Mouse (Mus musculus): ENCODE measurements at regions not wholly inside any gene's neighbourhood (a gene's known extent, or its start where the extent isn't known, plus 50 kb on each side); places are given as distances from the start of the nearest gene placed in this dataset.

GRCm38 (mm10) chr5:45198408-45198807 lies 251.6 kb downstream of the Qdpr start:
- H3K4me3 ChIP-seq (ENCODE audit: low read depth, low read length): no peak overlapping the region
- no peak overlapping the region for H3K27ac ChIP-seq (ENCODE audit: low read depth, low read length)
- no peak for ATAC-seq
- DNase-seq: no peak
- H3K9me3 ChIP-seq (ENCODE audit: low read length): no peaks in the 10 kb centered on the region
- H3K4me2 ChIP-seq (ENCODE audit: low read depth): no peak overlapping the region
- no peaks in the 10 kb centered on the region for H3K27me3 ChIP-seq (ENCODE audit: insufficient read depth, low read length)
- no peaks in the 10 kb centered on the region for H3K4me1 ChIP-seq (ENCODE audit: insufficient read depth)
- WGBS: 84% methylated on average over 1 of the region's 1 CpGs
- no peak for TF ChIP-seq CTCF (IDR thresholded peaks at IDR 0.05; ENCODE audit: low read depth)
- H3K9ac ChIP-seq: no peak overlapping the region
- no peaks in the 10 kb centered on the region for H3K36me3 ChIP-seq (ENCODE audit: insufficient read depth)

GRCm38 (mm10) chr5:45196159-45196558 lies 253.9 kb downstream of the Qdpr start:
- Histone ChIP-seq H3K4me1 (ENCODE audit: insufficient read depth) (no peaks in the 10 kb centered on the region; the same call in 1 of the 2 replicates), H3K9me3 (ENCODE audit: low read length) (no peaks in the 10 kb centered on the region), H3K27me3 (ENCODE audit: insufficient read depth, low read length) (no peaks in the 10 kb centered on the region), H3K4me3 (ENCODE audit: low read depth, low read length) (no peak overlapping the region), H3K27ac (ENCODE audit: low read depth, low read length) (no peak overlapping the region), H3K36me3 (ENCODE audit: insufficient read depth) (no peaks in the 10 kb centered on the region), H3K9ac (no peak overlapping the region), H3K4me2 (ENCODE audit: low read depth) (no peak overlapping the region)
- DNase-seq (peak; percentile 87), ATAC-seq (peak; percentile 96)
- 21% methylated on average over 3 of the region's 3 CpGs for WGBS
- no peak for TF ChIP-seq CTCF (IDR thresholded peaks at IDR 0.05; ENCODE audit: low read depth)

DNA sequence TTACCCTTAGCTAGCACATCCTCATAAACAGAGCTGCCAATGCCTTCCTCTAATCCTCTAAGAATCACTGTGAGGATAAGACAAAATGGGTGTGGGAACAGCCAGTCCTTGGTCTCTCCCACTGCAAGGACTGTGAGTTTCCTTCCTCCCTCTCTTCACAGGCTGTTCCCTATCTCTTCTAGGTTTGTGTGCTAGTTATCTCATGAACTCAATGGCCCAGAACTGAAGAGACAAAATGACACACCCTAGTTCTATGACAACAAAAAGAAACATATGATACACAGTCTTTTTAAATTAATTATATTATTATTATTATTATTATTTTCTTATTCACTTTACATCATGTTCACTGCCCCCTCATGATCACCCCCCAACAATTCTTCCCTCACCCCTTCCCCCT lies 257.7 kb downstream of the Qdpr start:
- no peaks in the 10 kb centered on the region for H3K9me3 ChIP-seq (ENCODE audit: low read length)
- H3K4me2 ChIP-seq (ENCODE audit: low read depth): no peak overlapping the region
- no peaks in the 10 kb centered on the region; the same call in 1 of the 2 replicates for H3K4me1 ChIP-seq (ENCODE audit: insufficient read depth)
- no peak for TF ChIP-seq CTCF (IDR thresholded peaks at IDR 0.05; ENCODE audit: low read depth)
- DNase-seq (no peak), ATAC-seq (no peak)
- no peaks in the 10 kb centered on the region for H3K27me3 ChIP-seq (ENCODE audit: insufficient read depth, low read length)
- no peak overlapping the region for H3K4me3 ChIP-seq (ENCODE audit: low read depth, low read length)
- no peak overlapping the region for H3K27ac ChIP-seq (ENCODE audit: low read depth, low read length)
- no peak overlapping the region for H3K9ac ChIP-seq
- no peaks in the 10 kb centered on the region for H3K36me3 ChIP-seq (ENCODE audit: insufficient read depth)

DNA sequence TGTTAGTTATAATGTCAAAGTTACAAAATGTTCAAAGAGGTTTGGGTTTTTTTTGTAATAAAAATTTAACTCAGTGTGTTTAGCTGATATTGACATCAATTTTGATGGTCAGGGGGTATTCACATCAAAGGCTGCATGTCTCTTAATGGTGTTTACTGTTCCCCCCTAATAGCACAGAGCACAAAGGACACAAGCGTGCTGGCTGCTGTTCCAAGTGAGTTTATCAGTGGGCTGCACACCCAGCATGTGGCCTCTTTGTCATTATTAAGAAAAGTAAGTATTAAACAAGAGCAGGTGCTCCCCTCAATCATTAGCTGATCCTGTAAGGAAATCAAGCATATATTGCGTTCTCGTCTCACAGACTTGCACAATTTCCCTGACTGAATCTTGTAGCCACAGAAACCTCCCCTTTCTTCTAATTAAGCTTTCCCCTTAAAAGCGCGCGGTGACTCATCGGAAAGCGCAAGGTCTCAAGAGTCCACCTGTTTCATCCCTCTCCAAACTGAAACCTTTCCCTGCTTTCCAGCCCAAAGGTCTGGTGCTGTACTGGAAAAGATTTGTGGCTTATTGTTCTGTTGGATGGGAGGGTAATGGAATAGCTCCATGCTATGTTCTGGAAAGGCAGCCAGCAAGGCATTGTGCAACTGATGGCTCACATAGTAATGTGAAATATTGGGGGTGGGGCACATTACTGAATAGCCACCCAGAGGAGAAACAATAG lies 276.8 kb downstream of the Qdpr start:
- no peaks in the 10 kb centered on the region for H3K27me3 ChIP-seq (ENCODE audit: insufficient read depth, low read length)
- no peak overlapping the region for H3K9ac ChIP-seq
- ATAC-seq: peak; percentile 47; the same call in 1 of the 2 replicates
- no peaks in the 10 kb centered on the region for H3K36me3 ChIP-seq (ENCODE audit: insufficient read depth)
- H3K4me2 ChIP-seq (ENCODE audit: low read depth): peak overlapping the region; percentile 23
- peaks cover 8% of the 10 kb centered on the region for H3K4me1 ChIP-seq (ENCODE audit: insufficient read depth)
- TF ChIP-seq CTCF (IDR thresholded peaks at IDR 0.05; ENCODE audit: low read depth): no peak
- peak; percentile 55 for DNase-seq
- no peaks in the 10 kb centered on the region for H3K9me3 ChIP-seq (ENCODE audit: low read length)
- H3K4me3 ChIP-seq (ENCODE audit: low read depth, low read length): no peak overlapping the region
- WGBS: 20% methylated on average over 8 of the region's 8 CpGs
- no peak overlapping the region; the same call in 1 of the 2 replicates for H3K27ac ChIP-seq (ENCODE audit: low read depth, low read length)

- H3K27me3 ChIP-seq (ENCODE audit: insufficient read depth, low read length): no peaks in the 10 kb centered on the region
- no peak for TF ChIP-seq CTCF (IDR thresholded peaks at IDR 0.05; ENCODE audit: low read depth)
- ATAC-seq (peak; percentile 73), DNase-seq (peak; percentile 46)
- no peak overlapping the region for H3K4me3 ChIP-seq (ENCODE audit: low read depth, low read length)
- WGBS: 87% methylated on average over 4 of the region's 4 CpGs
- no peaks in the 10 kb centered on the region for H3K4me1 ChIP-seq (ENCODE audit: insufficient read depth)
- H3K9me3 ChIP-seq (ENCODE audit: low read length): 0 out of 2 replicates have a peak, but pooled peaks cover 3% of the 10 kb centered on the region
- H3K36me3 ChIP-seq (ENCODE audit: insufficient read depth): no peaks in the 10 kb centered on the region
- no peak overlapping the region for H3K27ac ChIP-seq (ENCODE audit: low read depth, low read length)
- no peak overlapping the region for H3K9ac ChIP-seq
- H3K4me2 ChIP-seq (ENCODE audit: low read depth): no peak overlapping the region
Observed at GRCm38 (mm10) chr5:45159194-45159593, 290.8 kb downstream of the Qdpr start.

DNA sequence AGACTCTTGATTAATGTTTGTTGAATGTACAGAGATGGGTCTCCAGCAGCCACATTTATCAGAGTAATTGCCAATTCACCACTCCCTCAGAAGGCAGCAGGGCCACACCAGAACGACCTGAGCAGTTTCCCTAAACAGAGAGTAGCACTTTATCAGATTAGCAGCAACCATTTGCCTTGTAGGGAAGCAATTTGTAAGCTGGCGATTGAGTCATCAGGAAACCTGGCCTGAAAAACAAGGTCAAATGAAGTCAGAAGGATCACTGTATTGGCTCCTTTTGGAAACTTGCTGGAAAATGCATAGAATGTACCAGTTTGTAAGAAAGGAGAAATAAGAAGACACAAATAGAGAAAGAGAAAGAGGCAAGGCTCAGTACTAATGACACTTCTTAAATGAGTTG lies 295.1 kb downstream of the Qdpr start:
- WGBS: 67% methylated on average over 2 of the region's 2 CpGs
- Histone ChIP-seq H3K9me3 (ENCODE audit: low read length) (no peaks in the 10 kb centered on the region), H3K27ac (ENCODE audit: low read depth, low read length) (no peak overlapping the region), H3K4me1 (ENCODE audit: insufficient read depth) (no peaks in the 10 kb centered on the region), H3K36me3 (ENCODE audit: insufficient read depth) (no peaks in the 10 kb centered on the region), H3K4me3 (ENCODE audit: low read depth, low read length) (no peak overlapping the region), H3K9ac (no peak overlapping the region), H3K4me2 (ENCODE audit: low read depth) (no peak overlapping the region), H3K27me3 (ENCODE audit: insufficient read depth, low read length) (no peaks in the 10 kb centered on the region)
- no peak for TF ChIP-seq CTCF (IDR thresholded peaks at IDR 0.05; ENCODE audit: low read depth)
- ATAC-seq: no peak
- DNase-seq: no peak

GRCm38 (mm10) chr5:45144186-45144585 lies 305.9 kb downstream of the Qdpr start:
- no peak overlapping the region for H3K4me3 ChIP-seq (ENCODE audit: low read depth, low read length)
- no peaks in the 10 kb centered on the region for H3K36me3 ChIP-seq (ENCODE audit: insufficient read depth)
- no peaks in the 10 kb centered on the region for H3K27me3 ChIP-seq (ENCODE audit: insufficient read depth, low read length)
- no peaks in the 10 kb centered on the region for H3K9me3 ChIP-seq (ENCODE audit: low read length)
- H3K4me1 ChIP-seq (ENCODE audit: insufficient read depth): no peaks in the 10 kb centered on the region
- H3K27ac ChIP-seq (ENCODE audit: low read depth, low read length): no peak overlapping the region
- no peak overlapping the region for H3K4me2 ChIP-seq (ENCODE audit: low read depth)
- no peak overlapping the region for H3K9ac ChIP-seq
- peak; percentile 74 for ATAC-seq
- TF ChIP-seq CTCF (IDR thresholded peaks at IDR 0.05; ENCODE audit: low read depth): no peak; the same call in 1 of the 2 replicates
- DNase-seq: peak; percentile 56
- WGBS: 62% methylated on average over 4 of the region's 4 CpGs
